Mouse (Mus musculus): ENCODE data around the gene Smyd2. TPM values are rescaled to one million over a fixed set of nuclear protein-coding genes. Genes with fewer than 3 reads are reported as not detected.

Gene Smyd2
- total RNA-seq, 4 experiments from 2014 or later = 83.0 to 114 (median 106) TPM

DNA sequence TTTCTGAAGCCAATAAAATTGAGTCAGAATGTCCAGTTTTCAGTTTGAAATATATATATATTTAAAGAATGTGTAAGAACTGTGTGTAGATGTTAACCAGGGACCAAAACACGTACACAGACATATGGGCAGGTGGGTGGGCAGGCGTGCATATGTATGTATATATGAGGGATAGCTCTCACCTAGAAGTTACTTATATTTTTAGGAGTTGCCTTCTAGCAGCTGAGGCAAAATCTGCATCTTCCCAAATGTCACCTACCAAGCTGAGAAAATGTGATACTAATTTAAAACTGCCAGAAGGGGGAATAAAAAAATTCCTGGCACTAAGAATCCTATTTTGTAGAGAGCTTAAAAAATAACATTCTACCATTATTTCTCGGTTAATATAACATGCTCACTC, 2.4 kb downstream of the Smyd2 start:
- DNase-seq (ENCODE audit: low spot score) = no peak

DNA sequence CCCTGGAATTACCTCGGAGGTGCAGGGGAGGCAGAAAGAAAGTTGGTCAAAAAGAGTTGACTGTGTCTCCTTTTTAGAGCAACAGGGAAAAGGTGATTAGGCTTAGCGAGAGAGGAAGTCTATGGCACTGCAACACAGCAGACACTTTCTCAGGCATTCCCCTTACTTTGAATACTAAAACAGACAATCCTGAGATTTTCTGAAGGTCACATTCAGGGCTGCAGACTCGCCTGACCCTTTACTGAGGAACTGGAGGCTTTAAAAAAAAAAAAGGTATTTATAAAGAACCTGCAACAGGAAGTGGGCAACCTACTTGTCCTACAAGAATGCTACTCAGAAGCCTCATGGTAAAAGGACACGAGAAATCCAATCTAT, 5.0 kb downstream of the Smyd2 start:
- DNase-seq (ENCODE audit: low spot score) = no peak

DNA sequence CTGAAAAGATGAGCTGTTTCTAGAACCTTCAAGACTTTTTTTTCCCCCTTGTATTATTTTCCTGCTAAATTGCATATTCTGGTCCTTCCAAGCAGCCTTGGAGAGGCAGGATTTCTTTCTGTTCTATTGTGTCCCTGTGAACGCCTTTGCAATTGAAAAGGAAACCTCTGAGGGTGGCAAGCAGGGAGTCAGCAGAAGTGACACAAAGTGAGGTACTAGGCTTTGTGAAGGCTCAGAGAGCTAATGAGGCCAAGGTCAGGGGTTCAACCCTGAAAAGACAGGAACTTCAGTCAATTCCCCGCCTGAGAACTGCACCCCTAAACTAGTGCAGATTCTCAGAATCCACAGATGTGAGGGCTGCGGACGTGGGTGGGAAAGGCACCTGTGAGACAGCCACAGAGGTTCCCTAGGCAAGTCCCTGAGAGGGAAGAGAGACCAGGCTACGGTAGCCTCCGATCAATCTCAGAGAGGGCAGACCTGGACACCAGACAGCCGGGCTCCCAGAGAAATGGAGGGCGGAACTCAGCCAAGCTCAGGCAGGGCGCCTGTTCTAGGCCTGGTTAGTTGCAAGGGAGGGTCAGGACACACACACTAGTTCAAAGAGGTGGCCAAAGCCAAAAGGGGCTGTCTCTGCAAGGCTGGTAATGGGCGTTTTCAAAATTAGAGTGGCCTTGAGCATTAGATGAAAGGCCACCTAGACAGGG, 5.6 kb downstream of the Smyd2 start:
- DNase-seq (ENCODE audit: low spot score) = no peak

DNA sequence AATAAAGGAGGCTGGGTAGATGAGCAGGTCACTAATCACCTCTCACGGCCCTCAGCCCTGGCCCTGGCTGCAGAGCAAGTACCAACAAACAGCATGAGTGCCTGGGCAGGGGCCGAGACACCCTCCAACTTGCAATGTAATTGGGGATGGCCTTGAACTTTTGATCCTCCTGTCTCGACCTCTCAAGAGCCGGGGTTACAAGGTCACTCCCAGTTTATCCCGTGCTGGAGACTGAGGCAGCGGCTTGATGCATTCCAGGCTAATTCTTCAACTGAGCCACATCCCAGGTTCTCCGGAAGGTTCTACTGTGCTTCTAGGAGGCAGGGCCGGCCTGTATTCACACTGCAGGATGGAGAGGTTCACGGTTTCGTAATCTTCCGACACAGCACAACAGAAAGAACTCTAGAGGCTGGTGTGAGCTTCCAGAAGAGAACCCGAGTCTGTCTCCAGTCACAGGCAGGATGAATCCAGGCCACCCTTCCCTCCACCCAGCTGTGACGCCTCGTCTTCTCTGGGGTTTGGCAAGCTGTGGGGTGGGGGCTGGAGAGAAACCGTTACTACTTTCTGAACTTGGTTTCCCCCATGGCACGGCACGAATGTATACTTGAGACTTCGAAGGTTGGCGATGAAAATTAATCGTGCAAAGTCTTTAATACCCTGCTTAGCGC, 8.9 kb downstream of the Smyd2 start:
- DNase-seq (ENCODE audit: low spot score) = no peak

DNA sequence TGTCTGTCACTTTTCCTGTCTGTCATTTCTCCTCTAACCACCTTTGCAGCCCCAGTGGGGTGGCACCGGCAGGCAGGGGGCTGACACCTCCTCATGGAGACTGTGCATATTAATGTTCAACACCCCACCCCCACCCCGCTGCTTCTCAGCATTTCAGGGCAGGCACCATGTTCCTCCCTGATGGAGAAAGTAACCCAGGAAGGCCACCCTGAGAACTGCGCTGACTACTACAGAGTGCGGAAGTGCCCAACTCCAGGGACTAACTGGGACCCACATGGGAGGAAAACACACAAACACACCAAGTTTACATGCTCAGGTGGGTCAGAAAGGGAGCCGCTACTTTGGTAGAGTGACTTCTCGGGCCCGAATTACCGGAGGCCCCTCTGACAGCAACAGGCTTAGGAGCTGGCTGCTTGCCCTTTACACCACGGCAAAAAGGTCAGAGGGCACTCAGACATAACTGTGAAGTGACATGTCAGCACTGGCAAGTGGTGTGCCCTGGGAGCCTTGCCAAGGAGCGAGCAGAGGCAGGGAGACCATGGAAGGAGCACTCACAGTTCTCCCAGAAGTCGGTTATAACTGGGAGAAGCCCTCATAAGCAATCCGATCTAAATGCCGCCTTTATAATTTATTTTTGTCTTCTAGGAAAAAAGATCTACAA, 11.3 kb downstream of the Smyd2 start:
- DNase-seq (ENCODE audit: low spot score) = no peak

DNA sequence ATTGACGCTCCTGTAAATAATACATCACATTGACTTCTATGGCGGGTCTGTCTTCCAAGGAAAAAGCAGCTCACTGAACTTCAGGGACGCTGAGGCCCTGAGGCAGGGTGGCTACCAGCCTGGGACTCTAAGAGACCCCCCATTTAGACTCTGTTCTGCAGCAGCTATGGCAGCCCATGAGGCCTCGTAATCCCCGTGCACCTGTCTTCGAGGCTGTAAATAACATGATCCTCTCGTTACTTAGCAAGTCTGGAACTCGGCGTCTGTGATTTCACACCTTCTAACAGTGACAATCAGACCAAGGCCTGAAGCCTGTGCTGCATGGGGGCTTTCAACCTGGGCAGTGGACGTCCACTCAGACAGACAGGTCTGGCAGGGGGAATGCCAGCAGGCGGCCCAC, 19.0 kb downstream of the Smyd2 start:
- DNase-seq (ENCODE audit: low spot score) = no peak

DNA sequence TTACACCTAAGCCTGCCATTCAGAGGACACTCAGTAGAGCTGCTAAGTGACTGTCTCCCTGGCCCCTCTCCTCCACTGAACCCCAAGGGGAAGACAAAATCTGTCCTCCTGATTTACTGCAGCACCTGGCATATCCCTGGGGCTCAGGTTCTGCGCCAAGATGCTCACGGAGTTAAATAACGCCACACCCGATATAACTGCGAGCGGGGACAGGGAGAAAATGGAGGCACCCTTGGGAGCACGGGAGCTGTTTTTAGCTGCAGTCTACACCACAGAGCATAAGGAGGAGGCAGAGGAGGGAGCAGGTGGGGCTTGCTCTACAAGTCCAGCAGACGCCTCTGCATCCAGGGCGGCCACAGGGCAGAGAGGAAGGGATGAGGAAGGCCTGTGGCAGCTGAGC, 19.8 kb downstream of the Smyd2 start:
- DNase-seq (ENCODE audit: low spot score) = no peak

DNA sequence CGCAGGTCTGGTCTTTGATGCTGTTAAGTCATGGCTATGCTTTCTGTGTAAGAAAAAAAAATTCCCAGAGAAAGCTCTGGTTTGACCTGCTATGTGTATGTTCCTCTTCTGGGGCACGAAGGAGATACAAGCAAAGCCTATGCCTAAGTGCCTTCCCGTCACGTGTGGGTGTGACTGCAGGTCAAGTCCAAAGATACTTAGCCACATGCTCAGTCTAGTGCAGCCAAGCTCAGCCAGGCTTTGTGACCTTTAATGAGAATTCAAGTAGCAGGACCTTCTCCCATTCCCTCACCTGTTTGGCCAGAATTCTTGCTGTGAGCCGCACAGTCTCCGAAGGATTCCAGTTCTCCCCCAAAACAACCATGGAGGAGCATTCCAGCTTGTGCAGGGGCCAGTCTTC, 22.6 kb downstream of the Smyd2 start:
- DNase-seq (ENCODE audit: low spot score) = no peak

DNA sequence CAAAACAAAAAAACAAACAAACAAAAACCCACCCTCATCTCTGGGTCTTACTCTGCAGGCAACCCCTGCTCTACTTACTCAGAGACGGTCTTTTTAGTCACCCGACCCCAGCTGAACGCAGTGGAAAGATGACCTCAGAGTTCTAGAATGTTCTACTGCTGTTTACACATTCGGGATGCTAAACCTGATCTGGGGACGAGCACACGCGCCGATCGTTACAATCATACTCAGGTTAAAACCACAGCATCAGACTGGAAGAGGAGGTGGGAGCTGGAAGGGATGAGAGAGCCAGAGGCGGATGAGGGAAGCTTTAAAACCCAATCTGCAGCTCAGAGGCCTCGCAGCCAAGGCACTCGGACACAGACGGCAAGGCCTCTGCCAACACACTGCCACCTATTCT, 23.5 kb downstream of the Smyd2 start:
- no peak for DNase-seq (ENCODE audit: low spot score)

DNA sequence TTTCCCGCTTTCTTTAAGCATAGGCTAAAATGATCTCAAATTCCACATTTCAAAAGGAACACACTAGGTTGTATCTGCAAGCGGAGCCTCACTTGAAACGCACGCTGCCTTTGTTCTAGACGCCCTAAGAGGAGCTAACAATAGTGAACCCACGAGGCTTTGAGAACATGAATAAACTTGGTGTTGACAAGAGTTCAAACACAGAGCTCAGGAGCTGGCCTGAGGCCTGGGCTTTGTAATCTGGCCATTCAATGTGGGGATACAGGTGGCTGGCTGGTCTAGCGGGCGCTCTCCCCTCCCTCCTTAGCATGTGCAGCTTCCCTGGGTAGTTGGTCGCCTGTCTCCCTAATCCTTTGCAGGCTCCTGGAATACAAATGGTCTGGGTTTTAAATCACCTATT, 24.3 kb downstream of the Smyd2 start:
- DNase-seq (ENCODE audit: low spot score) = no peak

DNA sequence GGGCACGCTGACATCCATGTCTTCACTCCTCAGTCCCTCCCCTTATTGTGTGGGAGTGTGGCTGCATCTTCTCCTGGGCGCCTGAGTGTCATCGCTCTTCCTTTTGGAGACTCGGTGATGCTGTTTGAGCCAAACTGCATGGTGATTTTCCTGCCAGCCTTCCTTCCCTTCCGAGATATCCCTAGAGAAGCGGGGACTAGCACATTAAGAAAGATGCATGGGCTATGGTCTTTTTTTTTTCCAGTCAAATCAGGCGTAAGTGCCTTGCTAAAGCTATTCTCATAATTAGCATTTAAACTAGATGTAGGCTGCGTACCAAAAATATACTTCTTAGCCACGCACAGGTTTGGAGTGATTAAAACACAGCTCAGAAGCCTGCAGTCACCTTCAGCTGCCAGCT, 28.0 kb downstream of the Smyd2 start:
- DNase-seq (ENCODE audit: low spot score) = no peak

DNA sequence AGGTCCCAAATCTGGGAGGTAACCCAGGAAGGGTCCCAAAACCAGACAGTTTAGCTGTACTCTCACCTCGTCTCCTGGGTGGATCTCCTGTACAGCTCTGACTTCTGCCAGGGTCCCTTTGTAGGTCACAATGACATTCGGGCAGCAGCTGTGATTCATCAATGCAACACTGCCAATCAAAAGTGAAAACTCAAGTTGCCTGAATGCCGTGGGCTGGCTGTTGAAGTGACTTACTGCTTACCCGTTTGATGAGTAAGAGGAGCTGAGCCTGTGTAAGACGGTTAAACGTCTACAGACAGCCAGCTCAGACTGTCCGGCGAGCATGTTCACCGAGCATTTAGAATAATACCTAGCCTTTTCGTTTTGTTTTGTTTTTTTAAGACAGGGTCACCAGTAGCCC, 33.4 kb downstream of the Smyd2 start:
- DNase-seq (ENCODE audit: low spot score) = no peak

DNA sequence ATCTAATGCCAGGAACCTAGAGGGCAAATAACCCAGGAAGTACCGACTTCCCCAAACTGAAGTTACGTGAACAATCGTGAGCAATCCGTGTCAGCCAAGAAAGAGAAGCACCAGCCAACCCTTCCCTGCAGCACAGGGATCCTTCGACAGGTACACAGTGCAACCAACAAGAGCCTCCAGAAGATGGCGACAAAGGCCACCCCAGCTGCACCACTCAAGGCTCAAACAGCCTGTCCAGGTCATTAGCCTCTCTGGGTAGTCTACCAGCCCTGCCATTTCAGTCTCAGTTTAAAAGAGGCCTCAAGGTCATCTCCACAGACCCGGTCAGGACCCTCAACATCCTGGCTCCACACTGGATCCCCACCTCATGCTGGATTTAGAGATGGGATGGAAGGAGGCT, 34.6 kb downstream of the Smyd2 start:
- peak; percentile 57 for DNase-seq (ENCODE audit: low spot score)

DNA sequence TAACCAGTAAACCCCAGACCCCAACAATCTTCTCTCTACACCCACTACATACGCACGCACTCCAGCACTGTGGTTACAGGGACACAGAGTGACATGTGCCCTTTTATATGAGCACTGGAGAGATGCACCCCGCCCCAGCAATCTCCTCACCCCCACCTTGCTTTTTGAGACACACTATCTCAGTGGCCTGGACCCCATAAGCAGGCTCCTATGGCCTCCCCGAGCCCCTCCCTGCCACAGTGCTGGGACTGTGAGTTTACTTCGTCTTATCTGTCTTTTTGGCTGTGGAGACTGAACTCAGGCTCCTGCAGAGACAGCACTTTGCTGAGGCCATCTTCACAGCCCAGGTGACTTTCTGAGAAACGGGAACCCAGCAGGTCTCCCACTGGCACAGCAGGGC, 36.2 kb downstream of the Smyd2 start:
- DNase-seq (ENCODE audit: low spot score) = no peak

DNA sequence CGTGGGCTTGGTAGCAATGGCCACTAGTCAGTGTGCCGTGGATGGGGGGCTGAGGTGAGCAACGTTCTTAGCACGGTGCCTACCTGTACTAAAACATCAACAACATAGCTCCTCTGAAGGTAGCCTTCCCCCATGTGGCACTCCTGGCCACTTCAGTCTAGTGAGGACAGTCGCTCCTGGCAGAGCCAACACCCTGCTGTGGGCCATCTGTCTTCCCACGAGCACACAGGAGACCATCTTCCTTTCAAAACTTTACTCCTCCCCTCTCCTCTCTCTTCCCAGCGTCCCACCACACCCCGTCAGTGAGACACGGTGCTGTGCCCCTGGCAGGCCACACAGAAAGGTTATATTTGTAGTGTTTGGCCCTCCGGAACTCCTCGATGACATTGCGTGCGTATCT, 37.2 kb downstream of the Smyd2 start:
- DNase-seq (ENCODE audit: low spot score) = no peak

DNA sequence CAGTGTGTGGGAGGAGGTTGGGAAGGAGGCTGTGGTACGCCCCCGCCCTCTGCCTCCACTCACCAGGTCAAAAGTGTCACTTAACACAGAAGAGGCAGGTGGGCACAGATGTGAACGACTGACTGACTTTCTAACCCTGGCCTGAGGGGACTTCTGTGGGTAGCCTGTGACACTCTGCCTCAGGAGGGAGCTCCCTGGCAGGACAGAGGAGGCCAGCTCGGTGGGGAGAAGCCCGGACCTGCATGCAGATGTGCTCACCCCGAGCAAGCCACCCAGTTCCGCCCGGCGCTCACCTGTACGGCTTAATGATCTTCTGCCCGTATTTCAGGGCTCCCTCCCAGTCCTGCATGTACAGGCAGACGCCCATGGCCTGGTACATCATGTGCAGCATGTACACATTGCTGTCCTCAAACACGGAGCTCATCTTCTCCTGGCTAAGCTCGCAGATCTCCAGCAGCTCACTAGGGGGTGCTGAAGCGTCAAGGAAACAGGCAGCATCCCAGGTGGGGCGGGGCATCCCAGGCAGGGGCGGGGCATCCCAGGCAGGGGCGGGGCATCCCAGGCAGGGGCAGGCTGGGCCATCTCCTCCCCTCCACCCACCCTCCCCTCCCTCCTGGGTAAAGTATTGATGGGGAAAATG, 38.5 kb downstream of the Smyd2 start:
- no peak for DNase-seq (ENCODE audit: low spot score)

DNA sequence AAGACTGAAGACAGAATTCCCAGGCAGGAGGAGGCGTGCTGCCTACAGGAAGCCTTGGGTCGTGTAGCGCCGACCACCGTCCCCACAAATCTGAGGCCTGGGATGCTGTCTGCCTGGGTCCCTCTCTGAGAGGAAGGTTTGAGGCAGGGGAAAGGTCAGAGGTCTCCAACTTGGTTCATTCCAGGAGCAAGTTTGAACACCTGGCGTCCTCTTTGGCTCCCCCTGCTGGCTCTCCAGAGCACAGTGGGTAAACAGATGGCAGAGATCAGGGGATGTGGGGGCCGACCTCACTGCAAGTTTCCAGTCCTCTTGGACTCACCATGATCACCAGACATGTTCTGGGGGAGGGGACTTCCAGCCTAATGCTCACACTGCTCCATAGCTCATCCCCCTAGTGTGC, 39.3 kb downstream of the Smyd2 start:
- DNase-seq (ENCODE audit: low spot score) = peak; percentile 39

DNA sequence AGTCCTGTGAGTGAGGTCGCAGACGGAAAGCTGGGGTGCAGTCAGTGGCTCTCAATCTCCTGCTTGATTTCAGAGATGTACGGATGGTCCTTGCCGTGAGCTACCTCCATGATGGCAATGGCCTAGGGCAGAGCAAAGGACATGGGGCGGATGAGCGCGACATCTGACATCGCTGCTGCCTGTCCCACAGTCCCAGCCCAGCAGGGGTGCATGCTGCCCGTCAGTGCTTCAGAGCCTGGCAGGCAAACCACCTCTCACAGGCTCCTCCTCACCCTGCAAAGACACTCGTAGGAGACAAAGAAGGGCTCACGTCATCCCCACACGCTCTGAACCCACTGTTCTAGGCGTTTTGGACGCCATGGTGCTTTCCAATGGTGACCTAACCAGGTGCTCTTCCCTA, 41.4 kb downstream of the Smyd2 start:
- DNase-seq (ENCODE audit: low spot score) = no peak

DNA sequence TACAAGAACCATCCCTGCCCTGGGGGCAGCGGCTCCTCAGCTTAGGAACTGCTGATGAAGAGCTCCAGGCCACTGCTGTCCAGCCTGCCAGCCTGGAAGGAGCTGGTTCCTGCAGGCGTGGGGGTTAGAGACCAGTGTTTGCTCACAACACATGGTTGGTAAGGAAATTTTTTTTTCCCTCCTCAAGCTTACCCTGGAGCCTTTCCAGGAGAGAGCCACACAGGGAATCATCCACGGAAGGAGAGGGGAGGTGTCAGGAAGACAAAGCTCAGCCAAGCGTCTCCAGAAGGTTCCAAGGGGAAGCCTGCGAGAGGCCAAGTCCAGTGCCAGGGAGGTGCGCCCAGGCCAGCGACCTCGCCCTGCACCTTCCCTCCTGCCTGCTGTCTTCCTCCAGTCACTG, 42.2 kb downstream of the Smyd2 start:
- DNase-seq (ENCODE audit: low spot score) = peak; percentile 58

DNA sequence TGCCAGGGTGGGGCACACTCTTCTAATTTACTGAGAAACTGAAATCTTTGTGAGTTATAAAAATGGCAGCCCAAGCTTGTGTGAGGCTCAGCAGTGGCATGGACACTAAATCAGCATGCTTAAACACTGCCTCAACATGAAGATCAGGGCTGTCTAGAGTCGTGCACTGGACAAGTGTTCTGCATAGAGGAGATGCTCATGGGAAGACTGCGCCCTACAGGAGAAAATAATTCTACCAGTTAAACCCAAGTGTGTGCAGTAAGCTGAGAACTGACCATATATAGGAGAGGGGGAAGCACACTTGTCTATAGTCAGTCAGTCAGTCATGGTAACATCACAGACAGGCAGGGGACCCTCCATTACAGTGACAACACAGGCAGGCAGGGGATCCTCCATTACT, 43.0 kb downstream of the Smyd2 start:
- DNase-seq (ENCODE audit: low spot score) = no peak

DNA sequence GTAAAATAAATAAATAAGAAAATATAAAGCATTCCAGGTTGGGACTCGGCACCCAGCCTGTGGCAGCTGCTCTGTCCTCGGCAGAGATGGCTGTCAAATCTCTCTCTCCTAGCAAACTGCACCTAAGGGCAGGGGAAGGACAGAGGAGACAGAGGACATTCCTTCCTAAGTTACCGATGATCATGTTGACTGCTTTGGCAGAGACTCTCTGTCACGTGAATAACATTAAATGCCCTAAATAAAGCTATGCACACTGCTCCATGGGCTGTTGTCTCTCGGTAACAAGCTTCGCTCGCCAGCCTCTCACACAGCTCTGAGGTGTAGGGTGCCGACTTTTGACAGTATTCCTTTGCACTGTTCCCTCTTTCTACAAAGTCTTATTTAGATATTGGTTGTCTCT, 46.0 kb downstream of the Smyd2 start:
- DNase-seq (ENCODE audit: low spot score) = peak; percentile 45

DNA sequence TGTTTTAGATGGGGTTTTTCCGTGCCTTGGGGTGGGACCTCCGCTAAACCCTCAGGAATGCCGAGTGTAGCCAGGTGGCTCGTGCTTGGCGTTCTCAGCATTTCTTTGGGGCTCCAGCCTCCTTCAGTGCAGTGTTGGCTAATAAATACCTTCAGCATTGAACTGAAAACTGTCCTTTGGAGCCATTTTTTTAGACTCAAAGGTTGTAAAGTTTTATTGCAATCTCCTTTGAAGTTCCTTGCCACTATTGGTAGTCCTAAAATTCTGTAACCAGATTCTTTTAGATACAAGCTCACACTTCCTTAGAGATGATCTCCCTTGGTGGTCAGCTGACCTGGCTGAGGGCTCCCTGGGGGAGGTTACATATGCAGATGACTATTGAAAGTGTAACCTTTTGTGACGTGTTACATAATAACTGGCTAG, 46.7 kb downstream of the Smyd2 start:
- no peak for DNase-seq (ENCODE audit: low spot score)

DNA sequence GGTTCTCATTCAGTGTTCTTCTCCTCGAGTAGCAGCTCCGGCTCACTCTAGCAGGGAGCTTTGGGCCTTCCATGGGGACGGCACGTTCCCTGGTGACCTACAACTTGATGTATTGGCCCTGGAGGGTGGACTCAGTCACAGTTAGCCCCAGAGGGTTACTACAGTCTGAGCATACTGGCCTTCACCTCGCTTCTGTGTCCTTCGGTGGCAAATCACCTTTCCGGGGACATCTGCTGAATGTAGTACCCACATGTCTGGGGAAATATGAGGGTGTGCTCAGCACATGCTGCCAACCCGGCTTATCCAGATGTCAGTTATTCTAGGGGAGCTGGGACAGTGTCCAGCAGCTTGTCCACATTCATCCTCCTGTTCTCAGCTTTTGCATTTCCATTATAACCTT, 48.6 kb downstream of the Smyd2 start:
- no peak for DNase-seq (ENCODE audit: low spot score)
